Mouse (Mus musculus) T-helper 2 cell (primary cell): Measurements from ENCODE around the gene Nme4.

Experiments
- in situ Hi-C: fragments of 300-600 bp; cut with MboI, MseI; formaldehyde crosslinking; loops from one replicate; pipeline ENCODE4 v1.15.1; 2025; ENCODE audit warnings: high pct_unique_total_duplicates

Gene Nme4

DNA sequence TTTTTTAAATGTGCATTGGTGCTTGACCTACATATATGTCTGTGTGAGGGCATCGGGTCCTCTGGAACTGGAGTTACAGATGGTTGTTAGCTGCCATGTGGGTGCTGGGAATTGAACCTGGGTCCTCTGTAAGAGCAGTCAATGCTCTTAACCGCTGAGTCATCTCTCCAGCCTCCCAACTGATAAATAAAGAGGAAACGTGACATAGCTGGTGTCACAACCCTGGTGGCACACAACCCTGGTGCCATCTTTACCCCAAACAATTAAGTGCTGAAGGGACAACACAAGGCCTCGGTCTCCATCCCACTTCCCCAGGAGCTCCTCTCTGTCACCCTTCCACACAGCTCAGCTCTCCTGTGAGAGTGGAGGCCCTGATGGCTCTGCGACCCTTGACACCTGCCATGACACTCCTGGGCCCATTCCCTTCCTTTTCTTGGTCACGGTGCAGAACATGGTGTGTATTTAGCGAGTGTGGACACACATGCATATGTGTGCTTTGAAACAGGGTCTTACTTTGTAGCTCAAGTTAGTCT is 28.8 kb downstream of the Nme4 start:
- in situ Hi-C loops, result no loop called here

DNA sequence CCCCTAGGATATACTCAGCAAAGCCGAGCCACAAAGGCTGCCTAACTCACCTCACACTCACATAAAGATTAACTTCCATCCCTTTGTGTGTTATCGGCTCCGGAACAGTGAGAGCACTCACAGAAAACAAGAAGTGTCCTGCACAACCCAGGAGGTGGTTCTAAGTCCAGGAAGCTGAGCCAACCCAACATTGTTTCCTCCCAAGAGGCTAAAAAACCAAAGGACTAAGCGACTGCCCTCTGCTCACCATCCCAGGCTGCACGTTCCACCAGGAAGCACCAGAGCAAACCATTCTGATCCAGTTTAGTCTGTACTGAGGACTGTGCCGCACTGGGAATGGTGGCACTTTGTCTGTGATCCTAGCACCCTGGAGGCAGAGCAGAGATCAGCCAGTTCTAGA is 30.5 kb downstream of the Nme4 start:
- in situ Hi-C loops, result no loop called here

DNA sequence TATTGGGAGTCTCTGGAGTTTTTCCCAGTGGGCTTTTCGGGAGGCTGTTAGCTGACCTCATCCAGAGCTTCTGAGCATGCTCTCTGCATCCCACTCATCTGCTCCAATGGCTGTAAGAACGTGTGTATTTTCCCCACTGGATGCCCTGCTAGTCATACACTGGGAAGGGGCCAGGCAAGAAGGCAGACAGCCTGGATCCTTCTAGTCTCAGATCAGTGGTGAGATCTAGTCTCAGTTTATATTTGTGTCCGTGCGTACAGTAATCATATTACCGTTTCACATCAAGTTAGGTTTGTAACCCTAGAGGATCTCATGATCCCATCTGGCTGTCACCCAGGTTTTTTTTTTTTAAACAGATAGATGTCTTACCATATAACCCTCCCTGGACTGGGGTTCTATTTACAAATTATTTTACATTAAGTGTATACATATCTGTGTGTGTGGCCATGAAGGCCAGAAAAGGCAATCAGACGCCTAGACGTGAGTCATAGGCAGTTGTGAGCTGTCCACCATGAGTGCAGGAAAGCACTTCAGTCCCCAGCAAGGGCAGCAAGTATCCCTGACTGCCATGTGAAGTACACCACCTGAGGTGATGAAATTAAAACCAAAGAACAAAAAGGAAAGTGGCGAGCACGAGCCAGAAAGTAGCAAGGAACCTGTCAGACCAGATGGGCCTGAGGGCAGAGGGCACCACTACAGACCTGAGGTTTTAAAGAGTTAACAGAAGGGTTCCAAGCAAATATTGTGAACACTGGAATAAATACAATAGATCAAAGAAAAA is 37.4 kb downstream of the Nme4 start:
- in situ Hi-C loops, result no loop called here

DNA sequence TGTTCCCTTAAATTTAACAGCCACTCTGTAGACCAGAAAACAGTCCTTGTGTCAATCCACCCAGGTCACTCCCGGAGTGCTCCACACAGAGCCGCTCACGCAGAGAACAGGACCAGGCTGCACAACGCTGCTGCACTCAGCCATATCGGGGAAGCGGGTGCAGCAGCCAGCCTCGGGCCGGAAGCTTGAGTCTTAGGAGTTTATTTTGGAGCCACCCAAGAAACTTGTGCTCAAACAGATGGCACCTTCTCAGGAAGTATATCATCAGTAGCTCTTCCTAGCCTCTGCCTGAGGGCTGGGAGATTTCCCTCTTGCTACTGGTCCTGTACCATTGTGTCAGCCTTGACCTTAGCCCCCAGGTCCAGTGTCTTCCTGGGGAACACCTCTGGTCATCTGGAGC is 38.1 kb downstream of the Nme4 start:
- in situ Hi-C loops, result no loop called here

DNA sequence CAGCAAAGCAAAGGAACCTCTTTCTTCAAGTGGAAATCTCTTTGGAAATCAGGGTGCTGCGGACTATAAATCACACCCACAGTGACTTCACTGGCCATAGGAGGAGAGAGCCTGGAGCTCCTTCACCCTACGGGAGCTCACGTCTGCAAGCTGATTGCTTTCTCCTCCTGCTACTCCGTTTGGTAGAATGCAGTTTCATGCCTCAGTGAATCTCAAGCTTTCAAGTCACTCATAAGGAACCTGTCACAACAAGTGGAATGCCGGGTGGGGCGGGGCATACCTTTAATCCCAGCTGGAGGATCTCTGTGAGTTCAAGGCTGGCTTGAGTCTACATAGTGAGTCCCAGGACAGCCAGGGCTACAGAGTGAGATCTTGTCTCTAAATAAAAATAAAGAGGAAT is 40.2 kb downstream of the Nme4 start:
- in situ Hi-C loops, result no loop called here

DNA sequence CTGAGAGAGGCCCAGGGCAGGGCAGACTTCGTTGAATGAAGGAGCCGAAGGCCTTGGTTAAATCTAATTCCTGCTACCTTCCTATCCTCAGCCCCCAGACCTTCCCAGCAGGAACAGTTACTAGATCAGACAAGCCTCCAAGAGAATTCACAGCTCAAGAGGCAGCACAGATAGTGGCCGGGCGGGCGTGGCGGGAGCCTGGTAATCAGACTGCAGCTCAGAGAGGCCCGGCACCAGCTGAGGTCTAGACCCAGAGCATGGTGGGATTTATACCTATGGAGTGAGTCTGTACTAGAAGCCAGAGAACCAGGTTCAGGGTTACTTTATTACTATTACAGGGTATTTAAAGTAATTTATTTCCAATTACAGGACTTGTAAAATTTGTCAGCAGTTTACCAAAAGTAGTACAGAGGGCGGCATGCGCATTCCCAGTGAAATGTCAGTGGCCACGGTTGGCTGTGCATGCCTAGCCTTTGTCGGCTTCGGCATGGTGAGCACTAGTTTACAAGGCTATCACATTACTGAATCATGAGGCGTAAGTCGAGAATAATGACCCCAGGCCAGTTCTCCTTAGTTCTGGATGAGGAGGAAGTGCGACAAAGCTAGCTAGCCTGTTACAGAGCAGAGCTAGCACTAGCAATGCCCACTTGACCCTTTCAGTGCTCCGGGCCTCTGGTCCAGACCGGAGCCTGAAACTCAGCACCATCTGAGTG is 41.1 kb downstream of the Nme4 start:
- in situ Hi-C loops, result no loop called here

DNA sequence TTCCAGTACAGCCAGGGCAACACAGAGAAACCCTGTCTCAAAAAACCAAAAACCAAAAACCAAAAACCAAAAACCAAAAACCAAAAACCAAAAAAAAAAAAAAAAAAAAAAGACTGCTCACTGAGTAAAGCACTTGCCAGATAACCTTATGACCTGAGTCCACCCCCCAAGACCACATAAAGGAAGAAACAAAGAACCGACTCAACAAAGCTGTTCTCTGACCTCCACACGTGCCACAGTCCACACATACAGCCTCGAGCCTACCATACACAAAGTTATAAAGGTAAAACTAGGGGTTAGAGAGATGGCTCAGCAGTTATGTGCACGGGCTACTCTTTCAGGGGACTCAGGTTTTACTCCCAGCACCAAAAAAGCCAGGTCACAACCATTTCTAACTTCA is 42.7 kb downstream of the Nme4 start:
- in situ Hi-C loops, result no loop called here

DNA sequence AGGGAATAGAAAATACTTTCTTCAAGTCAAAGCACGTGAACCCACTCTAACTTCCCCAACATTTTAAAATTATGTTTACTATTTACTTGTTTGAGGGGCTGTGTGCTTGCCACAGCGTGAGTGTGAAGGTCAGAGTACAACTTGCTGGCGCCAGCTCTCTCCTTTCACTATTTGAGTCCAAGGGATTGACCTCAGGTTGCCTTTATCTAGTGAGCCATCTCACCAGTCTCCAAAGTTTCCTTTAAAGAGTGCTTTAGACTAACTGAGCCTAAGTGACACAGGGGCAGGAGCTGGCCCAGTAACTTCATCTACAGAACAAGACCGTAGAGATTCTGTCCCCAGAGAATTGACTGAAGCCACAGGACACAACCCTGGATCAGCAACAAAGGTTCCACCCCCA is 43.3 kb downstream of the Nme4 start:
- in situ Hi-C loops, result no loop called here

DNA sequence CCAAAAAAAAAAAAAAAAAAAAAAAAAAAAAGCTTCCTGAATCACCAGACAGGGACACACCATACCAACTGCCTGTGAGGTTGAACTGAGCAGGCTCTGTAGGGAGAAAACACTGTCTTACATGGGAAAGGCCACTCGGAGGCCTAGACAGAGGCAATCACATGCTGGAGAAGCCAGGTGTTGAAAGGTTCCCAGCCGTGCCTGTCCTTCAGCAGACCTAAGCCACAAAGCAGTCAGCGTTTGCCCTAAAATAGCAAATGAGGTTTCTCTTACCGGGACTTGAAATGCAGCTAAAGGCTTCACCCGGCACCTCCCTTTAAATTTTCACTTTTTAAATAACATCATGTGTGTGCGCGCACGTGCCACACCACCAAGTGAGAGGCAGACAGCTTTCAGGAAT is 47.3 kb downstream of the Nme4 start:
- in situ Hi-C loops, result no loop called here

DNA sequence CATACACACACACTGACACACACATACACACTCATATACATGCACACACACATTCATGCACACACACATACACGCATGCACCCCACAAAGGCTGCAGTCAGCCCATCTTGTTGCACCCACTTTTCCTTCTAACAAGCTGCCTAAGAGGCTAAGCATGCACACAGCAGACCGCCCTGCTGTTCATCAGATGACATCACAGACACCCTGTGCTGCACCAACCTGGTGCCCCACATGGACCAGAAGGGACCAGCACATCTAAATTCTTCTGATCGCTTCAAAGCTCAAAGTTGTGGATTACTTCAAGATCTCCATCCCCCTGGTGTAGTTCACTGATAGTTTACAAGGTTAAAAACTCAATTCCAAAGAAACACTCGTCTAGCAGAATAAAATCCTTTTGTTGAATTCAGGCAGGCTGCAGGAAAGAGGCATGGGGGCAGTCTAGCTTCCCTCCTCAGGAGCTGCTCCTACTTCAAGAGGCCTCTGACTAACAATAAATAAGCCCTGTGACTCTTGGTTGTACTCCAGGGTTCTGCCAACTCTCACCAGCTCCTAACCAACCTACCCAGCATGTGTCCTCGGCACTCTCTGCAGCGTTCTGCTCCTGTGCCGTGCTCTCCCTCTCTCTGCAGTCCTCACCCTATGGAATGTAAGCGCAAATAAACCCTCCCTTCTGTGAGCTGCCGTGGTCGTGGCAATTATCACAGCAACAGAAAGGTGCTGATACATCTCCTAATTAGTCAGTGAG is 49.0 kb downstream of the Nme4 start:
- in situ Hi-C loops, result no loop called here

DNA sequence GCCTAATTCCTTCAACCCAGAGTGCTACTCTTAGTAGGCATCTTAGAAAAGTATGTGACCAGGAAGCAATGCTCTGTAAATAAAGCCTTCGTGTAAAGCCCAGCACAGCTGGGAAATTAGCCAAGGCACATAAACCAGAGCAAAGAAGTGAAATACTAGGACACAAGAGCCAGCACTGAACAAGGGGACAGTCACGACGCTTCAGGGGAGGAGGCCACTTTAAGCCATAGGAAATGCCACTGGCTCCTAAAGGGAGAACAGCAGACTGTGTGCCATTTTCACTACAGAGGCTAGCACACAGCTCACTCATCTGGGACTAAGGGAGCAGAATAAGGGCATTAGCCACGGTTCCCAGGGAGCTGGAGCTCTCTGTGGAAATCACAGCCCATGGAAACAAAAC is 50.1 kb downstream of the Nme4 start:
- in situ Hi-C loops, result no loop called here

DNA sequence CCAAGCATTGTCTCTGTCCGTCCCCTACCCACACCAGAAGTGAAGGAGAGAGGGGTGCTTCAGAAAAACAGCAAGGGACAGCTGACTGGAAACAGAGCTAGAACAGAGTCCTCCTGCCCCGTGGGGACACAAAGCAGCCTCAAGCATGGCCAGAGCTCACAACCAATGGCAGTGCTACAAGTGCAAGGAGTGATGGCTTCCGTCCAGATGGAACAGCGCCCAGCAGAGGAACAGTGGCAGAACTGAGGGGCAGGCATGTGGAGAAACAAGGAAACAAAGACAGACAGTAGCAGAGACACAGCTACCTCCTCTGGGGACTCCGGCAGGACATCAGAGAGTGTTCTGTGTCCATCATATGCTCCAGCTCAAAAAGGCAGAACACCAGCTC is 52.2 kb downstream of the Nme4 start:
- in situ Hi-C loops, result no loop called here

DNA sequence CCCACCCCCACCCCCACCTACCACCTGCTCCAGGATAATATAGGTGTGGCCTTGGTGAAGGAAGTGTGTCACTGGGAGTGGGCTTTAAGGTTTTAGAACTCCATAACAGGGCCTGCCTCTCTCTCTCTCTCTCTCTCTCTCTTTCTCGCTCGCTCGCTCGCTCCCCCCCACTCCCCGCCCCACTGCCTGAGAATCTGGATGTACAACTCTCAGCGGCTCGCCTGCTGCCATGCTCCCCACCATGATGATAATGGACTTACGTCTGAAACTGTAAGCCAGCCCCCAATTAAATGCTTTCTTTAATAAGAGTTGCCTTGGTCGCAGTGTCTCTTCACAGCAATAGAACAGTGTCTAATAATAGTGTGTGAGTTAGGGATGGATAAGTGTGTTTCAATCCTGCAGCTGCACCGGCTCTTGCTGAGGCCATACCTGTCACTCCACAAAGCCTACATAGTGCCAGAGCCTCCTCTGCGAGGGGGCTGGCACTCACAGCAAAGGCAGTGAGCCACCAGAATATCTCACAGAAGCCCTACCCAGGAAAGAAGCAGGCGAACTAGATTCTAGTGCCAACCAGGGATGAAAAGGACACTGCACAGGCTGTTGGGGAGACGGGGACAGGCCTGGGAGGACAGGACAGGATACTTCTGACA is 52.7 kb downstream of the Nme4 start:
- in situ Hi-C loops, result no loop called here
